Mouse (Mus musculus) limb, embryonic 12.5 days (tissue): Measurements from ENCODE around the gene Fxyd1. TPM values are rescaled to one million over a fixed set of nuclear protein-coding genes. Genes with fewer than 3 reads are reported as not detected.
A peak's percentile ranks its signal among the peaks of the same experiment; 100 is the strongest.

Experiments
- ATAC-seq: fragments of 200-750 bp; cut with Nextera tagmentation; 2 replicates; pipeline ENCODE4 v1.8.0; 2017; ENCODE audit warnings: low read depth, moderate TSS enrichment; ENCODE audit not compliant: insufficient number of reproducible peaks, insufficient read depth, low FRiP score, low TSS enrichment
- H3K27ac ChIP-seq: fragments of 300-500 bp; sonication (generic); 2 replicates; pipeline ENCODE4 v1.5.1; 2016; ENCODE audit warnings: mild to moderate bottlenecking, moderate library complexity
- H3K27me3 ChIP-seq: fragments of 300-500 bp; sonication (generic); 2 replicates; pipeline ENCODE4 v1.6.1; 2016; ENCODE audit warnings: mild to moderate bottlenecking, moderate library complexity
- H3K36me3 ChIP-seq: fragments of 300-500 bp; sonication (generic); 2 replicates; pipeline ENCODE4 v1.6.1; 2016; ENCODE audit warnings: mild to moderate bottlenecking, moderate library complexity
- H3K4me1 ChIP-seq: fragments of 300-500 bp; sonication (generic); replicated peaks from 2 replicates; pipeline ENCODE4 v1.6.1; 2016
- H3K4me2 ChIP-seq: fragments of 300-500 bp; sonication (generic); 2 replicates; pipeline ENCODE4 v1.6.1; 2016; ENCODE audit warnings: mild to moderate bottlenecking, moderate library complexity
- H3K4me3 ChIP-seq: fragments of 300-500 bp; sonication (generic); replicated peaks from 2 replicates; pipeline ENCODE4 v1.5.1; 2016; ENCODE audit warnings: mild to moderate bottlenecking
- H3K9ac ChIP-seq: fragments of 300-500 bp; sonication (generic); replicated peaks from 2 replicates; pipeline ENCODE4 v1.6.1; 2016; ENCODE audit warnings: mild to moderate bottlenecking, moderate library complexity
- H3K9me3 ChIP-seq: fragments of 300-500 bp; sonication (generic); 2 replicates; pipeline ENCODE4 v1.6.1; 2016; ENCODE audit warnings: mild to moderate bottlenecking, moderate library complexity
- WGBS: fragments of 180-500 bp; shearing (Covaris S2); methylation state at CpG from one replicate; pipeline ENCODE4 v1.1.7; 2016; 5-methylcytosine and 5-hydroxymethylcytosine counted together
- polyA plus RNA-seq: library from polyadenylated mRNA; unstranded; fragments of >200 nt; fragmentation: Nextera tagmentation; extraction: Ambion mirVana; gene quantifications from 2 replicates; pipeline ENCODE4 v1.2.1, GENCODE M21; 2016

The Fxyd1 gene
- polyA plus RNA-seq, 1 experiment from 2014 or later: 28.2 TPM

DNA sequence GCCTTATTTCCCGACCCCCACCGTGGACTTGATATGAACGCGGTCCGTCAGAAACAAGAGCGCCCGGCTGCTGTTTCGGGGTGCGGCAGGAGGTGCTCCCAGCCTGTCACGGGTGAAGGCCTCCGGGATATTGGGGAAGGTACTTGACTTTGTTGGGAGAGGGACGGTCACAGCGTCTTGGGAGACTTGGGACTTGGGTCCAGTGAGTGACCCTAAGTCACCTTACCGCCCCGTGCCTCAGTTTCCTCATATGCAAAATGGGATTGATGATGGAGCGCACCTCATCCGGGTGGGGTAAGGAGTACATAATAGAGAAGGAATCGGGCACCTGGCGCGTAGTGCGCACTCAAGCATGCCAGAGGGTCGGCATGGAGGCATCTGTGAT lies 4.8 kb downstream of the Fxyd1 start:
- Histone ChIP-seq H3K27ac (no peak overlapping the region), H3K4me2 (peak overlapping the region; percentile 52), H3K9ac (0 out of 2 replicates have a peak overlapping the region, but pooled peaks have one; percentile 12), H3K4me3 (peak overlapping the region; percentile 28), H3K36me3 (no peaks in the 10 kb centered on the region), H3K9me3 (no peaks in the 10 kb centered on the region), H3K4me1 (peaks cover 64% of the 10 kb centered on the region), H3K27me3 (peaks cover 76% of the 10 kb centered on the region)
- WGBS: 2% methylated on average over 22 of the region's 22 CpGs
- ATAC-seq: no peak

DNA sequence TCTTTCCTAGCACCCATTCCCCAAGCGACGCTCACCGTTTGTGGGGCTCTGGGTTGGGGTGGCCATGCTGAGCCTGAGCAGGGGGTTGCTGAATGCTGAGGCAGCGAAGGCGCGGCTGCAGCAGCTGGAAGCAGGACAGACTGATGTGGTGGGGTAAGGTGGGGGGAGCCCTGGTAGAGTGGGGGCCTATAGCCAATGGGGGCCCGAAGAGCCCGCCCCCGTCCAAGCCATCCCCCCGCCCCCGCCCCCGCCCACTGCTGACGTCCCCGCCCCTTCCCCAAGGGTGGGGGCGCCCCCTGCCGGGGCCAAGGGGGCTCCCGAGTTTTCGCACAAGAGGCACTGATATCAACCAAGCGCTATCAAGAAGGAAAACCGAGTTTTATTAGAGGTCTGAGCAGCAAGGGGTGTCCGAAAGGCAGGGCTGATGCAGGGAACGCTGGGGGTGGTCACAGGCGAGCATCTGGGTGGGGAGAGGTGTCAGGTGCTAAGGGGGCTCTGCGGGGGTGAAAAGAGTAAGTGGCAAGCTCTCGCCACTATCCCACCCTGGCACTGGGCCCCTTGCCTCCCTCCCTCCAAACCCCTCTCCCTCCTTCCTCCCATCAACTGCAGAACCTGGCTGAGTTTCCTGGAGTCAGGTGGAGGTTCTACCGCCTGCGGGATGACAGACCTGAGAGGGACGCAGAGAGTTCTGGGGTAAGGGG lies 5.5 kb downstream of the Fxyd1 start, which contains the start of gene Fxyd7:
Fxyd7 (minus strand) TSS at position 147 of the 701 bp plus-strand sequence.
- ATAC-seq: no peak
- no peaks in the 10 kb centered on the region for H3K36me3 ChIP-seq
- peaks cover 64% of the 10 kb centered on the region for H3K4me1 ChIP-seq
- no peaks in the 10 kb centered on the region for H3K9me3 ChIP-seq
- peak within 1 kb of the TSS; percentile 45 for H3K9ac ChIP-seq
- WGBS: under 1% methylated on average over 24 of the region's 28 CpGs
- H3K4me2 ChIP-seq: peak within 1 kb of the TSS; percentile 52
- peak within 1 kb of the TSS; percentile 28 for H3K4me3 ChIP-seq
- no peak within 1 kb of the TSS for H3K27ac ChIP-seq
- peaks cover 76% of the 10 kb centered on the region for H3K27me3 ChIP-seq

DNA sequence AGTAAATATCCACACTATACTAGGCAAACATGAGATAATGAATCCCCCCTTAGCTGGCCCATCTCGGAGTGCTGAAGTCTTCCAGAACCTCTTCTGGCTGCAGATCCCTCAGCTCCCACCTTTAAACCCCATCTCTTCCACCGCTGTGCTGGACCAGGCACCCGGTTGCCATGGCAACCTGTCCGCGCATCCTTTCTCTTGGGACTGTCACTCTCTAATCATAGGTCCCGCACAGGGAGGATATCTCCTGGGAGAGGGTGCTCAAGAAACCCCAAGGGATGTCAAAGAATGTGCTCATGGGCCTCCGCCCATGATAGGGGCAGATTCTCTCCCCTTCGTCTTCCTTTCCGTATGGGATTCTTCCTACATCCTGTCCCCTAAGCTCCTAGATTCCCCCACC lies 6.1 kb downstream of the Fxyd1 start:
- WGBS: 2% methylated on average over 9 of the region's 9 CpGs
- no peak for ATAC-seq
- Histone ChIP-seq H3K9ac (0 out of 2 replicates have a peak overlapping the region, but pooled peaks have one; percentile 27), H3K27ac (no peak overlapping the region), H3K4me1 (peaks cover 64% of the 10 kb centered on the region), H3K4me3 (peak overlapping the region; percentile 28), H3K36me3 (no peaks in the 10 kb centered on the region), H3K27me3 (peaks cover 79% of the 10 kb centered on the region), H3K9me3 (no peaks in the 10 kb centered on the region), H3K4me2 (peak overlapping the region; percentile 52)

DNA sequence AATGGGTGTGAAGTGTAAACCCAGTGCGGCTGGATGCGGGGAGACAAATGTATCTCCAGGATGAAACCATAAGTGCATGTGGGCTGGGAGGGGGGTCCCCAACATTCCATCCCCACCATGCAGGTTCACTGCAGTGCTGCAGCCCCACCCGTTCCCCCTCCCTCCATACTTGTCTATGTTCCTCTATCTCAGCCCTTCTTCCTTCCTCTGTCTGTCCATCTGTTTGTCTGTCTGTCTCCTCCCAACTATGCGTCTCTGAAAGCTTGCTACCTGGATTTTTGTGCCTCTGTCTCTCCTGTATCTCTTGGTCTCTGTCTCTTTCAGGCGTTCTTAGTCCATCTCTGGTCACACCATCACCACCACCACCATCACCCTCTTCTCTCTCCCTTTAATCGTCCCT lies 6.5 kb downstream of the Fxyd1 start:
- peaks cover 63% of the 10 kb centered on the region for H3K4me1 ChIP-seq
- H3K4me3 ChIP-seq: peak overlapping the region; percentile 28
- H3K27me3 ChIP-seq: peaks cover 82% of the 10 kb centered on the region
- no peaks in the 10 kb centered on the region for H3K9me3 ChIP-seq
- no peak for ATAC-seq
- H3K9ac ChIP-seq: peak overlapping the region; percentile 45
- no peaks in the 10 kb centered on the region for H3K36me3 ChIP-seq
- peak overlapping the region; percentile 52 for H3K4me2 ChIP-seq
- WGBS: 10% methylated on average over 6 of the region's 6 CpGs
- H3K27ac ChIP-seq: no peak overlapping the region

DNA sequence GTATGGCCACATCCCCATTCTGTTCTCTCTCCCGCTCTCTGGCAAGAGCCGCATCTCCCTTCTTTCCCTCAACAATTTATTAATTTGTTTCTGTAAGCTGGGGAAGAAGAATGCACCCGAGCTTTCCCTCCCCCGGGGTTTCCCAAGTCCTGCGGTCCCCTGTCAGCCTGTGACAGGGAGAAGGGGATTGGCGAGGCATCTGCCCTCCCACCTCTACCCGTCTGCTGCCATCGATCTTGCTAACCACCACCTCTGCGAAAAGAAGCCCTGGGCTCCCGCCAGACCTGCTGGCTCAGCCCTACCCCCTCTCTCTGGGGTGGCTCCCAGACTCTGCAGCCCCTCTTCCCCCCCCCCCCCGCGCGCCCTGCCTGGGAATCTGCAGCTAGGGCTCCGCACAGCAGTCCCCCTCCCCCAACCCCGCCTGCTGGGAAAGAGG lies 7.1 kb downstream of the Fxyd1 start:
- Histone ChIP-seq H3K4me2 (peak overlapping the region; percentile 52), H3K4me1 (peaks cover 56% of the 10 kb centered on the region), H3K4me3 (peak overlapping the region; percentile 28), H3K36me3 (no peaks in the 10 kb centered on the region), H3K27ac (no peak overlapping the region), H3K9ac (peak overlapping the region; percentile 45), H3K9me3 (no peaks in the 10 kb centered on the region), H3K27me3 (peaks cover 87% of the 10 kb centered on the region)
- WGBS: 4% methylated on average over 11 of the region's 15 CpGs
- ATAC-seq: peak; percentile 4; the same call in 1 of the 2 replicates

DNA sequence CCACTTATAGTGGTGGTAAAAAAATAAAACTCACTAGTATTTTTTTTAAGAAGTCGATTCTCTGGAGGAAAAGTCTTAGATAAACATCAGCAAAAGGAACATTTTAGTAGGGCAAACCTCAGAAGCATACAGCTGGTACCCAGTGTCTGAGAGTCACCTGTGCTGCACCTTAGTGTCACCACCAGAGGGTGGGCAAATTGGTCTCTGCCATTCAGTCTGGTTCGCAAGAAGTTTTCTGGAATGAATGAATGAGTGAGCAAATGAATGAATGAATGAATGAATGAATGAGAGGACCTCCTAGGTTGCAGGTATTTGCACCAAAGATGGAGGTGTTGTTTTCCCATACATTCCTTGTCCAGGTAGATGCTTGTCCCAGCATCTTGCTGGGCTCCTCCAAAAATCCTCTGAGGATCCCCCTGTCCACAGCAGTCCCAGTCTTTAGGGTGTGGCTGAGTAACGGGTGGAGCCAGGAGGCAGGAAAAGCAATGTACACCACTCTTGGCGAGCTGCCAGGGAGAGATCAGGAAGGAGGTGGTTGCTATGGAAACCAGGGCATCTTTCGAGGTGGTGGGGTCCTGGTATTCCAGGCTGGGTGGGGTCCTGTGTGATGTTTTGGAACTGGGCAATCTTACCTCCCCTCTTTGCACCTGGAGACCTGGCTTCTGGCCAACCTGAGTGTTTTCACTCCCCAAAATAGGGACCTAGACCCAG lies 7.7 kb downstream of the Fxyd1 start:
- no peaks in the 10 kb centered on the region for H3K36me3 ChIP-seq
- peak overlapping the region; percentile 28 for H3K4me3 ChIP-seq
- no peak overlapping the region for H3K9ac ChIP-seq
- WGBS: 20% methylated on average over 5 of the region's 5 CpGs
- no peaks in the 10 kb centered on the region for H3K9me3 ChIP-seq
- peaks cover 51% of the 10 kb centered on the region for H3K4me1 ChIP-seq
- no peak for ATAC-seq
- H3K27me3 ChIP-seq: peaks cover 87% of the 10 kb centered on the region
- peak overlapping the region; percentile 52 for H3K4me2 ChIP-seq
- H3K27ac ChIP-seq: no peak overlapping the region

DNA sequence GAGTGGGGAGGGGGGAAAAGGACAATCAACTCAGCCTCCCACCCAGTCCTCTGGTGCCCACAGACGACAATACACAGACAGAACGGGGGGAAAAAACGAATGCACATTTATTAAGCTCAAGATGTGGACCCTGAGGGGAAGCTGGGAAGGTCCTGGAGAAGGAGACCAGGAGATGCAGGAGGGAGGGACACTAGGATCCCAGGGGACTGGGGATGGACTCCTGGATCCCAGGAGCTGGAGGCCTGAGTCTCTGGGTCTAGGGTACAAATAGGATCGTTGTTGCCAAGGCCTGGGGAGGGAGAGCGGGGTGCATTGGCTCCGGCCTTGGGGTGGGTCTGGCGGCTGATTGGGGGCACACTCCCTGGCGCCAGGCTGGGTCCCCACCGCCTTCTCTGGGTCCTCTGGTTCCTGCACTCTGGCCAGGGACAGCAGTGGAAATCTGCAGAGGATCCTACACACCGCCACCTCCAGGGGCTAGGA lies 14.5 kb downstream of the Fxyd1 start, which contains the start of gene Fxyd5:
Fxyd5 (minus strand) TSS at position 51 of the 480 bp plus-strand sequence.
- peaks cover 14% of the 10 kb centered on the region for H3K4me1 ChIP-seq
- peaks cover 64% of the 10 kb centered on the region for H3K27me3 ChIP-seq
- ATAC-seq: no peak
- H3K4me2 ChIP-seq: peak within 1 kb of the TSS; percentile 57
- WGBS: 35% methylated on average over 10 of the region's 10 CpGs
- H3K27ac ChIP-seq: no peak within 1 kb of the TSS
- H3K9me3 ChIP-seq: no peaks in the 10 kb centered on the region
- peak within 1 kb of the TSS; percentile 42; the same call in 1 of the 2 replicates for H3K9ac ChIP-seq
- H3K4me3 ChIP-seq: peak within 1 kb of the TSS; percentile 32
- H3K36me3 ChIP-seq: no peaks in the 10 kb centered on the region

DNA sequence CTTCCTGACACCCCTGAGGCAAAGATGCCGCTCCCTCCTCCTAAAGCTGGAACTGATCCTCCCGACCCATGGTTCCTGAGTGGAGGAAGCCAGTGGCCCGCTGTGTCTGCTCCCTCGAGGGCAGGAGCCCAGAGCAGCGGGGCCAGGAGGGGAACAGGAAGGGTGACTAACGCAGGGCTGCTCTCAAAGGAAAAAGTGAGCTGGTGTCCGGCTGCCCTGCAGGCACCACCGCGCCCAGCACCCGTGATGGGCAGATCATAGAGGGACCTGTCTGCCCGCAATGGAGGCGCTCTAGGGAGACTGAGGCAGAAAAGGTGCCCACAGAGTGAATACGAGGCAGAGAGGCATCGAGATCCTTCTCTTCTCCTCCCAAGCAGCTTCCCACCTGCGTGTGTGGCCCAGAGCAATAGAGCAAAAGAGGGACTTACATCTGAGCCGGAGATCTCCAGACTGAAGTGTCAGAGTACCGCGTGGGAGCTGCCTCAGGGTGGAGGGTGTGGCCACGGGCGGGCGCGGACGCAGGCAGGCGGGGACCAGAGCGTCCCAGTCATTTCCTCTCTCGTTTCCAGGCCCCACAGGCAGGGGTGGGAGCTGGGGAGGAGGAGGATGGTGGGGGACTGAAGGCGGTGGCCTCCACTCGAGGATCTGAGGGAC lies 15.2 kb downstream of the Fxyd1 start:
- ATAC-seq: no peak
- H3K27ac ChIP-seq: no peak overlapping the region
- H3K9ac ChIP-seq: peak overlapping the region; percentile 42; the same call in 1 of the 2 replicates
- peak overlapping the region; percentile 32 for H3K4me3 ChIP-seq
- peaks cover 14% of the 10 kb centered on the region for H3K4me1 ChIP-seq
- H3K36me3 ChIP-seq: no peaks in the 10 kb centered on the region
- no peaks in the 10 kb centered on the region for H3K9me3 ChIP-seq
- WGBS: 3% methylated on average over 28 of the region's 28 CpGs
- H3K27me3 ChIP-seq: peaks cover 63% of the 10 kb centered on the region
- H3K4me2 ChIP-seq: peak overlapping the region; percentile 57

DNA sequence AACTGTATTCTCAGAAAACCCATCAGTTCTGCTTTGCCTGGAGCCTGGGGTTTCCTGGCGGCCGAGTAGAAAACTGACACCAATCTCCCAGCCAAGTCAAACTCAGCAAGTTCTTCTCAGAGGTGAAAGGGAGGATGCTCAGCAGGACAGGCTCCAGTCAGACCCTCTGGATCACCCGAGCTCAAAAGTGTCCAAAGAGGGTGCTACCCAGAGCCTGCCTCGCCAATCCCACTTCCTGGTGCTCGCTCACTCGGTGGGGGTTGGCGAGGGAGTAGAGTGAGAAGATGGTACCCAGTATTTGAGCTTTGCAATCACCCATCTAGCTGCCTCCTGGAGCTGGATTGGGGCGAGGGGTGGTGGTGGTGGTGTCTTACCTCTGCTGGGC lies 16.0 kb downstream of the Fxyd1 start:
- peaks cover 61% of the 10 kb centered on the region for H3K27me3 ChIP-seq
- no peak for ATAC-seq
- H3K27ac ChIP-seq: no peak overlapping the region
- 0 out of 2 replicates have a peak overlapping the region, but pooled peaks have one; percentile 57 for H3K4me2 ChIP-seq
- no peaks in the 10 kb centered on the region for H3K36me3 ChIP-seq
- no peak overlapping the region for H3K9ac ChIP-seq
- H3K4me3 ChIP-seq: peak overlapping the region; percentile 32; the same call in 1 of the 2 replicates
- H3K9me3 ChIP-seq: no peaks in the 10 kb centered on the region
- H3K4me1 ChIP-seq: peaks cover 14% of the 10 kb centered on the region
- 35% methylated on average over 8 of the region's 8 CpGs for WGBS

DNA sequence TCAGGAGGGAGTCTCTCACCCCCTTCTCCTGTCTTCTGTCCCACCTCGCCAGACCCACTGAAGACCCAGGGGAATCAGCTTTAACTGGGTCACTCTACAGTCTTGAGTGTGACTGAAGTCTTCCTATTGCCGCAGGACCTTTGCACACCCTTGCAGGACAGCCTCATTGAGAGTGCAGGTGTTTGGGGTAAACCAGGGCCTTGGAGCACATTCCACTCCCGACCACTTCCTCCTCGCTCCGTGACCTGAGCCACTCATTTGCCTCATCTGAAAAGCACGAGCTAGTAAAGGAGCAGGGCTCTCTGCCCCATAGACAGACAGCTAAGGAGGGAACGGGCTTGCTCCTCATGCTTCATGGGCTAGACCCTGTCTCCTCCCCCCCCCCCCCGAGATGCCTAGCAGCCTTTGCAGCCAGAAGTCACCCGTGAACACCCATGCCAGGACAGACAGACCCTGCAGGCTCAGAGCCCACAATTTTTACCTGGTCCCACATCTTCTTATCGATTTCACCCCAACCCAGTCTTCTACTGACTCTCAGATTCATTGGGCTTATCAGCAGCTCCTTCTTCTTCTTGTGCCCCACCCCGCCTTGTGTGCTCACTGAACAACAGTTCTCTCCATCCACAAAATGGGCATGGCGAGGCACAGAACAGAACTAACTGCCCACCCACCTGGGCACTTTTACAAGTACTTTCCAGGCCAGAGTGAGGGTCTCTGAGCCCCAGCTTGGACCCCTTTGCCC lies 16.5 kb downstream of the Fxyd1 start:
- no peak overlapping the region for H3K4me2 ChIP-seq
- H3K27ac ChIP-seq: no peak overlapping the region
- H3K36me3 ChIP-seq: no peaks in the 10 kb centered on the region
- no peak overlapping the region for H3K9ac ChIP-seq
- 78% methylated on average over 12 of the region's 12 CpGs for WGBS
- ATAC-seq: no peak
- peaks cover 57% of the 10 kb centered on the region for H3K27me3 ChIP-seq
- no peaks in the 10 kb centered on the region for H3K9me3 ChIP-seq
- H3K4me1 ChIP-seq: peaks cover 14% of the 10 kb centered on the region
- no peak overlapping the region for H3K4me3 ChIP-seq
